Mouse (Mus musculus): ENCODE measurements around the gene Hnrnpd. TPM values are rescaled to one million over a fixed set of nuclear protein-coding genes. Genes with fewer than 3 reads are reported as not detected.
A peak's percentile ranks its signal among the peaks of the same experiment; 100 is the strongest.

The Hnrnpd gene
- polyA plus RNA-seq, 1 experiment from 2014 or later: 277 TPM

- Histone ChIP-seq H3K9me3 (ENCODE audit: control insufficient read depth, low read length) (no peaks in the 10 kb centered on the region), H3K4me3 (ENCODE audit: low read depth, low read length) (no peak overlapping the region), H3K27ac (ENCODE audit: low read depth, low read length) (no peak overlapping the region), H3K36me3 (ENCODE audit: control insufficient read depth, insufficient read depth, low read length) (no peaks in the 10 kb centered on the region), H3K27me3 (ENCODE audit: control insufficient read depth, insufficient read depth, low read length) (no peaks in the 10 kb centered on the region), H3K4me2 (ENCODE audit: low read depth) (no peak overlapping the region), H3K9ac (ENCODE audit: low read length) (no peak overlapping the region), H3K4me1 (ENCODE audit: control insufficient read depth, insufficient read depth, low read length) (no peaks in the 10 kb centered on the region; the same call in 1 of the 2 replicates)
- ATAC-seq (ENCODE audit: insufficient read depth, low FRiP score, low TSS enrichment) (no peak), DNase-seq (ENCODE audit: low spot score) (no peak)
- WGBS: 89% methylated on average over 5 of the region's 5 CpGs
These were observed 26.2 kb downstream of the Hnrnpd start for GRCm38 (mm10) chr5:99952513-99952912.

GRCm38 (mm10) chr5:99941776-99942502, 36.8 kb downstream of the Hnrnpd start:
- no peak overlapping the region for H3K4me3 ChIP-seq (ENCODE audit: low read depth, low read length)
- H3K9me3 ChIP-seq (ENCODE audit: control insufficient read depth, low read length): peaks cover 5% of the 10 kb centered on the region; the same call in 1 of the 2 replicates
- H3K27me3 ChIP-seq (ENCODE audit: control insufficient read depth, insufficient read depth, low read length): no peaks in the 10 kb centered on the region
- 54% methylated on average over 10 of the region's 10 CpGs for WGBS
- ATAC-seq (ENCODE audit: insufficient read depth, low FRiP score, low TSS enrichment) (no peak), DNase-seq (ENCODE audit: low spot score) (no peak)
- no peaks in the 10 kb centered on the region for H3K36me3 ChIP-seq (ENCODE audit: control insufficient read depth, insufficient read depth, low read length)
- no peak overlapping the region for H3K27ac ChIP-seq (ENCODE audit: low read depth, low read length)
- H3K4me1 ChIP-seq (ENCODE audit: control insufficient read depth, insufficient read depth, low read length): no peaks in the 10 kb centered on the region
- no peak overlapping the region for H3K9ac ChIP-seq (ENCODE audit: low read length)
- H3K4me2 ChIP-seq (ENCODE audit: low read depth): no peak overlapping the region

GRCm38 (mm10) chr5:99941273-99941672, 37.5 kb downstream of the Hnrnpd start:
- Histone ChIP-seq H3K9me3 (ENCODE audit: control insufficient read depth, low read length) (peaks cover 5% of the 10 kb centered on the region; the same call in 1 of the 2 replicates), H3K9ac (ENCODE audit: low read length) (no peak overlapping the region), H3K4me3 (ENCODE audit: low read depth, low read length) (no peak overlapping the region), H3K4me2 (ENCODE audit: low read depth) (no peak overlapping the region), H3K4me1 (ENCODE audit: control insufficient read depth, insufficient read depth, low read length) (no peaks in the 10 kb centered on the region), H3K36me3 (ENCODE audit: control insufficient read depth, insufficient read depth, low read length) (no peaks in the 10 kb centered on the region), H3K27me3 (ENCODE audit: control insufficient read depth, insufficient read depth, low read length) (no peaks in the 10 kb centered on the region), H3K27ac (ENCODE audit: low read depth, low read length) (no peak overlapping the region)
- no peak for DNase-seq (ENCODE audit: low spot score)
- 83% methylated on average over 10 of the region's 10 CpGs for WGBS
- no peak for ATAC-seq (ENCODE audit: insufficient read depth, low FRiP score, low TSS enrichment)

GRCm38 (mm10) chr5:99939440-99939839, 39.3 kb downstream of the Hnrnpd start:
- 0 out of 2 replicates have a peak, but pooled peaks cover under 1% of the 10 kb centered on the region for H3K9me3 ChIP-seq (ENCODE audit: control insufficient read depth, low read length)

GRCm38 (mm10) chr5:99931910-99932309, 46.8 kb downstream of the Hnrnpd start:
- no peak overlapping the region for H3K4me2 ChIP-seq (ENCODE audit: low read depth)
- no peaks in the 10 kb centered on the region for H3K36me3 ChIP-seq (ENCODE audit: control insufficient read depth, insufficient read depth, low read length)
- H3K4me3 ChIP-seq (ENCODE audit: low read depth, low read length): no peak overlapping the region
- H3K4me1 ChIP-seq (ENCODE audit: control insufficient read depth, insufficient read depth, low read length): no peaks in the 10 kb centered on the region
- WGBS: 87% methylated on average over 6 of the region's 6 CpGs
- H3K9me3 ChIP-seq (ENCODE audit: control insufficient read depth, low read length): no peaks in the 10 kb centered on the region
- no peak overlapping the region for H3K27ac ChIP-seq (ENCODE audit: low read depth, low read length)
- ATAC-seq (ENCODE audit: insufficient read depth, low FRiP score, low TSS enrichment) (no peak), DNase-seq (ENCODE audit: low spot score) (no peak)
- H3K27me3 ChIP-seq (ENCODE audit: control insufficient read depth, insufficient read depth, low read length): no peaks in the 10 kb centered on the region
- no peak overlapping the region for H3K9ac ChIP-seq (ENCODE audit: low read length)

More at GRCm38 (mm10) chr5:99939440-99939839, 39.3 kb downstream of the Hnrnpd start:
- Histone ChIP-seq H3K4me2 (ENCODE audit: low read depth) (no peak overlapping the region), H3K27me3 (ENCODE audit: control insufficient read depth, insufficient read depth, low read length) (no peaks in the 10 kb centered on the region), H3K27ac (ENCODE audit: low read depth, low read length) (no peak overlapping the region), H3K4me3 (ENCODE audit: low read depth, low read length) (no peak overlapping the region), H3K36me3 (ENCODE audit: control insufficient read depth, insufficient read depth, low read length) (no peaks in the 10 kb centered on the region), H3K4me1 (ENCODE audit: control insufficient read depth, insufficient read depth, low read length) (no peaks in the 10 kb centered on the region), H3K9ac (ENCODE audit: low read length) (no peak overlapping the region)
- 83% methylated on average over 3 of the region's 3 CpGs for WGBS
- DNase-seq (ENCODE audit: low spot score) (no peak), ATAC-seq (ENCODE audit: insufficient read depth, low FRiP score, low TSS enrichment) (no peak)

GRCm38 (mm10) chr5:99927951-99928350, 50.8 kb downstream of the Hnrnpd start:
- H3K9me3 ChIP-seq (ENCODE audit: control insufficient read depth, low read length): no peaks in the 10 kb centered on the region
- no peak overlapping the region for H3K4me2 ChIP-seq (ENCODE audit: low read depth)
- no peak overlapping the region for H3K27ac ChIP-seq (ENCODE audit: low read depth, low read length)
- H3K9ac ChIP-seq (ENCODE audit: low read length): no peak overlapping the region
- no peaks in the 10 kb centered on the region for H3K4me1 ChIP-seq (ENCODE audit: control insufficient read depth, insufficient read depth, low read length)
- 48% methylated on average over 4 of the region's 4 CpGs for WGBS
- ATAC-seq (ENCODE audit: insufficient read depth, low FRiP score, low TSS enrichment) (no peak), DNase-seq (ENCODE audit: low spot score) (peak; percentile 45)
- no peaks in the 10 kb centered on the region for H3K27me3 ChIP-seq (ENCODE audit: control insufficient read depth, insufficient read depth, low read length)
- H3K4me3 ChIP-seq (ENCODE audit: low read depth, low read length): no peak overlapping the region
- H3K36me3 ChIP-seq (ENCODE audit: control insufficient read depth, insufficient read depth, low read length): no peaks in the 10 kb centered on the region

- no peaks in the 10 kb centered on the region for H3K4me1 ChIP-seq (ENCODE audit: control insufficient read depth, insufficient read depth, low read length)
- no peak for DNase-seq (ENCODE audit: low spot score)
- no peak overlapping the region for H3K27ac ChIP-seq (ENCODE audit: low read depth, low read length)
- no peaks in the 10 kb centered on the region for H3K27me3 ChIP-seq (ENCODE audit: control insufficient read depth, insufficient read depth, low read length)
- no peak overlapping the region for H3K9ac ChIP-seq (ENCODE audit: low read length)
- ATAC-seq (ENCODE audit: insufficient read depth, low FRiP score, low TSS enrichment): no peak
- H3K4me3 ChIP-seq (ENCODE audit: low read depth, low read length): no peak overlapping the region
- no peaks in the 10 kb centered on the region for H3K9me3 ChIP-seq (ENCODE audit: control insufficient read depth, low read length)
- WGBS: 84% methylated on average over 8 of the region's 8 CpGs
- no peak overlapping the region for H3K4me2 ChIP-seq (ENCODE audit: low read depth)
- no peaks in the 10 kb centered on the region for H3K36me3 ChIP-seq (ENCODE audit: control insufficient read depth, insufficient read depth, low read length)
These were observed 56.7 kb downstream of the Hnrnpd start for GRCm38 (mm10) chr5:99922033-99922432.

GRCm38 (mm10) chr5:99915494-99915893, 63.2 kb downstream of the Hnrnpd start:
- Histone ChIP-seq H3K27ac (ENCODE audit: low read depth, low read length) (no peak overlapping the region), H3K27me3 (ENCODE audit: control insufficient read depth, insufficient read depth, low read length) (no peaks in the 10 kb centered on the region), H3K4me2 (ENCODE audit: low read depth) (no peak overlapping the region), H3K9me3 (ENCODE audit: control insufficient read depth, low read length) (no peaks in the 10 kb centered on the region), H3K4me3 (ENCODE audit: low read depth, low read length) (no peak overlapping the region), H3K36me3 (ENCODE audit: control insufficient read depth, insufficient read depth, low read length) (no peaks in the 10 kb centered on the region), H3K9ac (ENCODE audit: low read length) (no peak overlapping the region), H3K4me1 (ENCODE audit: control insufficient read depth, insufficient read depth, low read length) (no peaks in the 10 kb centered on the region)
- 47% methylated on average over 7 of the region's 7 CpGs for WGBS
- DNase-seq (ENCODE audit: low spot score) (no peak), ATAC-seq (ENCODE audit: insufficient read depth, low FRiP score, low TSS enrichment) (no peak)

Data from neural tube, embryonic 11.5 days (tissue).